Mouse (Mus musculus): ENCODE measurements around the gene Cd3d. TPM values are rescaled to one million over a fixed set of nuclear protein-coding genes. Genes with fewer than 3 reads are reported as not detected.

The Cd3d gene
- total and polyA plus RNA-seq, 3 experiments: not detected

DNA sequence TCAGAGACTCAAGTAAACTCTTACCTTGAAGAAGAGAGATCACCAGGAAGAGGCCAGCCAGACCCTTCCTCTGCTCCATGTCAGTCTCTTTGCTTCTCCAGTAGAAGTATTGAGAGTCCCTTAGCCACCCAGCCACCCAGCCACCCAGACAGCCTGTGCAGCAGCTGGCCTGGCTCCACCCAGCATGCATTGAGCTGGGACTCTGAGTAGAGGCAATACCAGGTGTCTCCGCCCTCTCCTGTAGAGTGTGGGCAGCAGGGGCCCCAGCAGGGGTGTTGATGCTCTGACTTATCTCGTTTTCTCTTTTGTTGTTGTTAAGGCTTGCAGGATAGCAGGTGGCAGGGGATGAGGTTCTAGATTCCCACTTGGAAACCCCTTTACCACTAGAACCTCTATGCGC, 1.3 kb upstream of the Cd3d start, which contains the start of gene Cd3g:
TSS of gene Cd3g (minus strand) at position 190 of the 400 bp plus-strand sequence.
- TF ChIP-seq ETS1 (IDR thresholded peaks at IDR 0.05; ENCODE audit: low read depth, low read length): peak; percentile 31; the same call in 1 of the 2 replicates
- no peak for TF ChIP-seq SMC3 (IDR thresholded peaks at IDR 0.05; ENCODE audit: low read depth, low read length)
- peak; percentile 58 for DNase-seq (ENCODE audit: low read depth, low spot score)
- Histone ChIP-seq H3K79me2 (ENCODE audit: control insufficient read depth, insufficient read depth, low read length, poor library complexity) (no peaks in the 10 kb centered on the region), H3K27ac (ENCODE audit: control insufficient read depth, low read depth, low read length) (no peak within 1 kb of the TSS), H3K9me3 (replicated peaks; ENCODE audit: insufficient read depth, low read length) (no peaks in the 10 kb centered on the region), H3K4me1 (ENCODE audit: control insufficient read depth in 1 of 2, insufficient read depth in 2 of 2, low read length in 2 of 2) (peaks cover 8 to 10% of the 10 kb centered on the region in 2 experiments), H3K27me3 (ENCODE audit: control insufficient read depth in 1 of 2, insufficient read depth in 2 of 2, low read length in 2 of 2) (peaks cover 0 to 3% of the 10 kb centered on the region in 2 experiments; a peak in 1 of 4 replicates), H3K9ac (ENCODE audit: control insufficient read depth, low read depth, low read length, poor library complexity, severe bottlenecking) (no peak within 1 kb of the TSS), H3K4me3 (ENCODE audit: control insufficient read depth in 1 of 2, insufficient read depth in 1 of 2, low read depth in 2 of 2, low read length in 2 of 2) (no peak within 1 kb of the TSS), H3K36me3 (ENCODE audit: control insufficient read depth in 1 of 2, insufficient read depth in 2 of 2, low read length in 2 of 2) (peaks cover 0 to 8% of the 10 kb centered on the region in 2 experiments; a peak in 2 of 4 replicates)

DNA sequence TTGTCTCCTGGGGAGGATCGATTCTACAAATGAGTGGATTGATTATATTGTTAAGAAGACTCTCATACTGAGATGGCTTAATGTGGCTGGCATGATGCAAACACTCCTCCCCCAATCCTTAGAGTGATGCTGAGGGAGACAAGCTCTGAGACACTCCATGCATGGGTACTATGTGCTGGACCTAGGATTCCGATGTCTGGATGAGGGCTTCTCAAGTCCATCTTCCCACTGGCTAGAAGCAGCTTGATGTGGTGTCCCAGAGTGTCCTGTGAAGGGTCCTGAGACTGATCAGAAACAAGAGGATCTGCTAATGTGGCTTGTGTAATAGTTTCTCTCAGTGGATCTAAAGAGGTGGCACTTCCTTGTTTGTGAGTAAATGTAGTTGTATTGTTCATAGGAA, 482 bp upstream of the Cd3d start:
- peaks cover 10 to 17% of the 10 kb centered on the region in 2 experiments for H3K4me1 ChIP-seq (ENCODE audit: control insufficient read depth in 1 of 2, insufficient read depth in 2 of 2, low read length in 2 of 2)
- H3K9me3 ChIP-seq (replicated peaks; ENCODE audit: insufficient read depth, low read length): no peaks in the 10 kb centered on the region
- no peaks in the 10 kb centered on the region for H3K27me3 ChIP-seq (ENCODE audit: control insufficient read depth in 1 of 2, insufficient read depth in 2 of 2, low read length in 2 of 2)
- no peak overlapping the region for H3K4me3 ChIP-seq (ENCODE audit: control insufficient read depth in 1 of 2, insufficient read depth in 1 of 2, low read depth in 2 of 2, low read length in 2 of 2)
- H3K9ac ChIP-seq (ENCODE audit: control insufficient read depth, low read depth, low read length, poor library complexity, severe bottlenecking): no peak overlapping the region
- H3K27ac ChIP-seq (ENCODE audit: control insufficient read depth, low read depth, low read length): no peak overlapping the region
- H3K79me2 ChIP-seq (ENCODE audit: control insufficient read depth, insufficient read depth, low read length, poor library complexity): no peaks in the 10 kb centered on the region
- DNase-seq (ENCODE audit: low read depth, low spot score): no peak
- TF ChIP-seq KAT2A (conservative IDR thresholded peaks at IDR 0.05; ENCODE audit: low read depth, low read length) (no peak), ZC3H11A (IDR thresholded peaks at IDR 0.05; ENCODE audit: low read depth, low read length) (no peak), MYC (IDR thresholded peaks at IDR 0.05; ENCODE audit: low read depth, low read length) (no peak), USF1 (IDR thresholded peaks at IDR 0.05; ENCODE audit: low read depth, low read length) (no peak)
- H3K36me3 ChIP-seq (ENCODE audit: control insufficient read depth in 1 of 2, insufficient read depth in 2 of 2, low read length in 2 of 2): peaks cover 0 to 12% of the 10 kb centered on the region in 2 experiments; a peak in 2 of 4 replicates

DNA sequence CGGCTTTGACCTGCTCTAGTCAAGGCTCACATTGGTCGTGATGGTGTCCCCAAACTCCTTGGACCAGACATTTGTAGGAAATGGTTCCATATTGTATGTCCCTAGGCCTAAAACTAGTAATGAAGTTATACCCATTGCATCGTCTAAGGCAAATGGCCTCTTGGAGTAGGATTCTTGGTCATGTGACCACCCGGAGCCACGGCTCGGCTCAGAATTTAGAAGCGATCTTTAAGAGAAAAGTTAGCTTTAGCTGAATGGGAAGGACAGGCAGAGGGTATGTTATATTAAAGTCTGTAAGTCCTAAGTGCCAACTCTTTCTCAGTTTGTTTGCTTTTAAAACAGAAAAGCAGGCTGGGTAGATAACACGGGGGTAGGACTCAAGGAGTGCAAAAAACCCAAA, 495 bp downstream of the Cd3d start:
- Histone ChIP-seq H3K27ac (ENCODE audit: control insufficient read depth, low read depth, low read length) (no peak overlapping the region), H3K27me3 (ENCODE audit: control insufficient read depth in 1 of 2, insufficient read depth in 2 of 2, low read length in 2 of 2) (no peaks in the 10 kb centered on the region), H3K36me3 (ENCODE audit: control insufficient read depth in 1 of 2, insufficient read depth in 2 of 2, low read length in 2 of 2) (peaks cover 0 to 16% of the 10 kb centered on the region in 2 experiments; a peak in 2 of 4 replicates), H3K79me2 (ENCODE audit: control insufficient read depth, insufficient read depth, low read length, poor library complexity) (no peaks in the 10 kb centered on the region), H3K9me3 (replicated peaks; ENCODE audit: insufficient read depth, low read length) (no peaks in the 10 kb centered on the region), H3K9ac (ENCODE audit: control insufficient read depth, low read depth, low read length, poor library complexity, severe bottlenecking) (no peak overlapping the region), H3K4me3 (ENCODE audit: control insufficient read depth in 1 of 2, insufficient read depth in 1 of 2, low read depth in 2 of 2, low read length in 2 of 2) (no peak overlapping the region), H3K4me1 (ENCODE audit: control insufficient read depth in 1 of 2, insufficient read depth in 2 of 2, low read length in 2 of 2) (peaks cover 13 to 21% of the 10 kb centered on the region in 2 experiments)
- DNase-seq (ENCODE audit: low read depth, low spot score): no peak
- no peak for TF ChIP-seq CHD2 (IDR thresholded peaks at IDR 0.05; ENCODE audit: low read length)
- TF ChIP-seq USF1 (IDR thresholded peaks at IDR 0.05; ENCODE audit: low read depth, low read length): 0 out of 2 replicates have a peak, but pooled peaks have one; percentile 19
- no peak for TF ChIP-seq E2F4 (IDR thresholded peaks at IDR 0.05; ENCODE audit: borderline replicate concordance, low read depth, low read length)
- TF ChIP-seq GABPA (IDR thresholded peaks at IDR 0.05; ENCODE audit: low read depth, low read length): no peak

All from MEL (cell line).